Mouse (Mus musculus) heart, postnatal 0 days (tissue): Measurements from ENCODE around the gene Pigo.

Source experiments
- CTCF ChIP-seq: IDR thresholded peaks from 2 replicates; pipeline ENCODE4 v1.5.1; 2016; ENCODE audit warnings: antibody characterized with exemption, control low read depth, low read depth
- EP300 ChIP-seq: IDR thresholded peaks from 2 replicates; pipeline ENCODE4 v1.6.1; 2016; ENCODE audit warnings: antibody characterized with exemption, low read depth

DNA sequence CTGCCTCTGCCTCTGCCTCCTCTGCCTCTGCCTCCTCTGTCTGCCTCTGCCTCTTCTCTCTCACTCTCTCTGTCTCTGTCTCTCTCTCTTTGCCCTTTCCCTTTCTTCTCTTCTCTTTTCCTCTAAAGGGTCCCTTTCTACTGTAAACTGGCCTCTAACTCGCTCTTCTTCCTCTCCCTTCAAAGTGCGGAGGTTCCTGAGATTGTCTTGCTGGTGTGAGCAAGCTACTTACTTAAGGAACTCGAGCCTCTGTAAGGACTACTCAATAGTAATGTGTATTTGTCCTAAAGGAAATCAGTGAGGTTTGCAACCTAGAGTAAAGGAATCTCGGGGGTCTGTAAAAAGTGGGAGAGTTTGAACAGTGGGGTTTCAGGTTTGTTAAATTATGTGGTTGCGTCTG, 21.0 kb upstream of the Pigo start:
- TF ChIP-seq CTCF (no peak), EP300 (no peak)
